14 mouse cellular contexts compared by ENCODE assay signal in genomic region chr3:146486464-146486863, GRCm38 (mm10). TPM values are rescaled to one million over a fixed set of nuclear protein-coding genes. Genes with fewer than 3 reads are reported as not detected.
DNase-seq lines count a peak whose midpoint lies in the region; ATAC-seq and TF ChIP-seq lines count a peak whose summit lies in the region.
"Had no signal": no experiment of that assay in that cellular context is flagged by ENCODE, and none has a peak within 500 bp of the region (broad histone marks: within the 10 kb centered on the region; RNA-seq: fewer than 3 reads in every experiment).

No protein-coding gene starts in this region.

- no peak overlapping the region for H3K4me3 ChIP-seq in kidney, adult 2 months (ENCODE audit: insufficient read depth, low read depth, low read length)
- H3K4me3 ChIP-seq: hindbrain, embryonic 13.5 days; neural tube, embryonic 13.5 days had no signal

- no peaks in the 10 kb centered on the region for H3K4me1 ChIP-seq in kidney, adult 2 months (ENCODE audit: control insufficient read depth, insufficient read depth, low read length)
- H3K4me1 ChIP-seq: hindbrain, embryonic 13.5 days; neural tube, embryonic 13.5 days had no signal

- TF ChIP-seq POLR2A in kidney, adult 2 months (IDR thresholded peaks at IDR 0.05; ENCODE audit: low read depth, low read length) = no peak

- ATAC-seq in erythroblast, adult 5-6 weeks (replicated peaks; ENCODE audit: low FRiP score, poor library complexity, severe bottlenecking) = peak; percentile 60; the same call in 1 of the 2 replicates

- H3K27me3 ChIP-seq in kidney, adult 2 months (replicated peaks; ENCODE audit: control insufficient read depth, insufficient read depth, low read length) = no peaks in the 10 kb centered on the region
- H3K27me3 ChIP-seq: hindbrain, embryonic 13.5 days; neural tube, embryonic 13.5 days had no signal

- no peak overlapping the region for H3K27ac ChIP-seq in kidney, adult 2 months (ENCODE audit: insufficient read depth, low read depth, low read length)
- H3K27ac ChIP-seq: hindbrain, embryonic 13.5 days; neural tube, embryonic 13.5 days had no signal

- 88% methylated on average over 4 of the region's 4 CpGs for WGBS in kidney, adult 2 months

- DNase-seq in kidney, adult 2 months = peak; percentile 23
- no peak for DNase-seq in kidney, adult 9 months
- peak; percentile 34 for DNase-seq in thymus, postnatal 4 days
- DNase-seq in thymus, adult 18-20 months = no peak
- no peak for DNase-seq in cerebellum, postnatal 25 days
- DNase-seq in gastrocnemius, postnatal 14 days = no peak
- DNase-seq: adrenal gland, adult 2 months; cerebellum, adult 18-20 months; kidney, adult 18-20 months; layer of hippocampus, postnatal 36 days; right cerebral cortex, postnatal 25 days had no signal

- intact Hi-C loops in gastrocnemius, postnatal 14 days (cut with DNase I; ENCODE audit: low total_unique reads) = no loop called here

- no peaks in the 10 kb centered on the region for H3K36me3 ChIP-seq in kidney, adult 2 months (ENCODE audit: control insufficient read depth, insufficient read depth, low read length)
- H3K36me3 ChIP-seq: hindbrain, embryonic 13.5 days; neural tube, embryonic 13.5 days had no signal

- TF ChIP-seq CTCF in kidney, adult 2 months (conservative IDR thresholded peaks at IDR 0.05; ENCODE audit: insufficient read depth, insufficient read length, low read depth, low read length) = peak; percentile 18; the same call in 1 of the 2 replicates

RNA-seq across cellular contexts. Expression of gene Spata1, which starts 13.1 kb away (rescaled TPM):
- polyA plus RNA-seq in kidney, adult 2 months (2012; rRNA removed) = 0.79 and 0.89 TPM in 2 replicates
- total RNA-seq in erythroblast, adult 5-6 weeks (2015; ENCODE audit: low replicate concordance) = 1.3 and 14.4 TPM in 2 replicates
- 0.26 and 2.2 TPM in 2 replicates for total RNA-seq in erythroblast, adult 5-6 weeks (2017; ENCODE audit: low replicate concordance)
- 1 to 10 TPM; 2.5 to 3.7 TPM for total RNA-seq in gastrocnemius, postnatal 14 days (2021)

RNA-seq across cellular contexts. Expression of gene Gng5, which starts 13.1 kb away (rescaled TPM):
- 567 and 600 TPM in 2 replicates for polyA plus RNA-seq in kidney, adult 2 months (2012; rRNA removed)
- 98.0 and 101 TPM in 2 replicates for total RNA-seq in erythroblast, adult 5-6 weeks (2015; ENCODE audit: low replicate concordance)
- total RNA-seq in erythroblast, adult 5-6 weeks (2017; ENCODE audit: low replicate concordance) = 56.7 and 69.8 TPM in 2 replicates
- total RNA-seq in gastrocnemius, postnatal 14 days (2021) = 100 to 1,000 TPM; 233 to 275 TPM

RNA-seq across cellular contexts. Expression of gene Rpf1, which starts 34.8 kb away (rescaled TPM):
- polyA plus RNA-seq in kidney, adult 2 months (2012; rRNA removed) = 9.9 and 13.6 TPM in 2 replicates
- 18.4 and 34.9 TPM in 2 replicates for total RNA-seq in erythroblast, adult 5-6 weeks (2015; ENCODE audit: low replicate concordance)
- 46.6 and 47.1 TPM in 2 replicates for total RNA-seq in erythroblast, adult 5-6 weeks (2017; ENCODE audit: low replicate concordance)
- 10 to 100 TPM; 12.9 to 14.5 TPM for total RNA-seq in gastrocnemius, postnatal 14 days (2021)

RNA-seq across cellular contexts. Expression of gene Ctbs, which starts 36.9 kb away (rescaled TPM):
- 10.5 and 10.7 TPM in 2 replicates for polyA plus RNA-seq in kidney, adult 2 months (2012; rRNA removed)
- 6.5 and 9.6 TPM in 2 replicates for total RNA-seq in erythroblast, adult 5-6 weeks (2015; ENCODE audit: low replicate concordance)
- total RNA-seq in erythroblast, adult 5-6 weeks (2017; ENCODE audit: low replicate concordance) = 2.9 and 4.6 TPM in 2 replicates
- 1 to 10 TPM; 4.2 to 4.7 TPM for total RNA-seq in gastrocnemius, postnatal 14 days (2021)

Comparison
In these comparisons a context has a peak if more than half of its experiments do, and no peak if none do; other contexts are left out.
1. DNase-seq: peak in kidney, adult 2 months (single experiment) and thymus, postnatal 4 days (single experiment); none in kidney, adult 9 months (single experiment), thymus, adult 18-20 months (0 of 2), cerebellum, postnatal 25 days (0 of 2) and gastrocnemius, postnatal 14 days (single experiment).